Mouse (Mus musculus): ENCODE results near the gene Gm13271.
A peak's percentile ranks its signal among the peaks of the same experiment; 100 is the strongest.
"Not testable (repeated sequence)": the region's sequence is repeated elsewhere in the genome, so short reads cannot be mapped to it uniquely, and the experiment has no call there.

DNA sequence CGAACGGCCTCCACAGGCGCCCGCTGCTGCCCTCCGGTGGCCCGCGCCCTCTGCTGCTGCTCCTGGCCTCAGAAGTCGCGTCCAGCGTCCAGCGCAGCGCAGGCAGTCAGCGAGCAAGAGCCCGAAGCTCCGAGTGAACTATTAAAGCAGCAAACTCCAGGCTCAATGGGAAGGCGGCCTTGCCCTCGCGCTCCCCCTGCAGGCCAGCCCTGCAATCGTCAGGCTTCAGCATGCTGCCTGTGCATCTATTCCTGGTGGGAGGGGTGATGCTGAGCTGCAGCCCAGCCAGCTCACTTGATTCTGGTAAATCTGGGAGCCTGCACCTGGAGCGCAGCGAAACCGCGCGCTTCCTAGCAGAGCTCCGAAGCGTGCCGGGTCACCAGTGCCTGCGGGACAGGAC is 33.7 kb downstream of the Gm13271 start, which contains the start of gene Gm13277:
- TF ChIP-seq CTCF (IDR thresholded peaks at IDR 0.05; ENCODE audit: low read depth, low read length), result peak; percentile 28
- TF ChIP-seq POLR2A (IDR thresholded peaks at IDR 0.05; ENCODE audit: insufficient read depth, low read length); EP300 (IDR thresholded peaks at IDR 0.05; ENCODE audit: insufficient read depth, low read depth, low read length): not testable (repeated sequence)
